Mouse (Mus musculus): ENCODE results near the gene Mrvi1.

- TF ChIP-seq CTCF (IDR thresholded peaks at IDR 0.05; ENCODE audit: borderline replicate concordance, insufficient read depth, low read length) (no peak), POLR2A (IDR thresholded peaks at IDR 0.05; ENCODE audit: low read depth, low read length) (no peak)
These were observed 62.5 kb downstream of the Mrvi1 start for GRCm38 (mm10) chr7:110919721-110920120.

Data from embryonic fibroblast, embryonic 13.5 days (primary cell).